Comparison of ENCODE assay signal across 10 mouse cellular contexts in genomic region chr11:103118866-103119265, GRCm38 (mm10). TPM values are rescaled to one million over a fixed set of nuclear protein-coding genes. Genes with fewer than 3 reads are reported as not detected.
DNase-seq lines count a peak whose midpoint lies in the region; ATAC-seq and TF ChIP-seq lines count a peak whose summit lies in the region.
"Had no signal": no experiment of that assay in that cellular context is flagged by ENCODE, and none has a peak within 500 bp of the region (broad histone marks: within the 10 kb centered on the region; RNA-seq: fewer than 3 reads in every experiment).

No protein-coding gene starts in this region.

- peak overlapping the region; percentile 92 for H3K4me2 ChIP-seq in lung, postnatal 0 days (replicated peaks; ENCODE audit: low read depth, low read length)
- peak overlapping the region; percentile 86 for H3K4me2 ChIP-seq in limb, embryonic 14.5 days (replicated peaks; ENCODE audit: low read depth, low read length, severe bottlenecking)
- H3K4me2 ChIP-seq in stomach, embryonic 16.5 days (ENCODE audit: low read depth, low read length) = peak overlapping the region; percentile 69

- no peak overlapping the region for H3K4me3 ChIP-seq in lung, postnatal 0 days (ENCODE audit: low read depth, low read length)
- peak overlapping the region; percentile 65 for H3K4me3 ChIP-seq in limb, embryonic 14.5 days (replicated peaks; ENCODE audit: low read length)
- peak overlapping the region; percentile 69; the same call in 1 of the 2 replicates for H3K4me3 ChIP-seq in stomach, embryonic 16.5 days (replicated peaks; ENCODE audit: low read length)

- peaks cover 10% of the 10 kb centered on the region; the same call in 1 of the 2 replicates for H3K4me1 ChIP-seq in lung, postnatal 0 days (ENCODE audit: insufficient read depth, low read depth, low read length)
- peaks cover 13% of the 10 kb centered on the region for H3K4me1 ChIP-seq in limb, embryonic 14.5 days (ENCODE audit: control insufficient read depth, insufficient read depth, low read length)
- H3K4me1 ChIP-seq in stomach, embryonic 16.5 days (ENCODE audit: control insufficient read depth, insufficient read depth, low read length) = peaks cover 14% of the 10 kb centered on the region

- TF ChIP-seq EP300 in lung, postnatal 0 days (IDR thresholded peaks at IDR 0.05) = no peak

- H3K9ac ChIP-seq in lung, postnatal 0 days (replicated peaks; ENCODE audit: low read depth) = no peak overlapping the region
- no peak overlapping the region for H3K9ac ChIP-seq in limb, embryonic 14.5 days (ENCODE audit: low read depth, low read length, severe bottlenecking)
- H3K9ac ChIP-seq in stomach, embryonic 16.5 days (ENCODE audit: low read length) = no peak overlapping the region

- TF ChIP-seq POLR2A in limb, embryonic 14.5 days (IDR thresholded peaks at IDR 0.05; ENCODE audit: borderline replicate concordance, extremely low read depth, insufficient read depth, insufficient read length) = no peak

- no peaks in the 10 kb centered on the region for H3K36me3 ChIP-seq in lung, postnatal 0 days (ENCODE audit: insufficient read depth, low read length)
- H3K36me3 ChIP-seq in limb, embryonic 14.5 days (ENCODE audit: control insufficient read depth, insufficient read depth, low read length) = no peaks in the 10 kb centered on the region
- H3K36me3 ChIP-seq in stomach, embryonic 16.5 days (ENCODE audit: control insufficient read depth, insufficient read depth, low read length) = no peaks in the 10 kb centered on the region

- H3K27me3 ChIP-seq in lung, postnatal 0 days (replicated peaks; ENCODE audit: insufficient read depth, low read length) = no peaks in the 10 kb centered on the region
- no peaks in the 10 kb centered on the region for H3K27me3 ChIP-seq in limb, embryonic 14.5 days (ENCODE audit: control insufficient read depth, insufficient read depth, low read length)
- H3K27me3 ChIP-seq in stomach, embryonic 16.5 days (ENCODE audit: control insufficient read depth, insufficient read depth, low read length) = no peaks in the 10 kb centered on the region

- H3K9me3 ChIP-seq in lung, postnatal 0 days (ENCODE audit: low read length) = no peaks in the 10 kb centered on the region
- no peaks in the 10 kb centered on the region for H3K9me3 ChIP-seq in limb, embryonic 14.5 days (ENCODE audit: control insufficient read depth, low read length)
- H3K9me3 ChIP-seq in stomach, embryonic 16.5 days (replicated peaks; ENCODE audit: control insufficient read depth, low read length) = no peaks in the 10 kb centered on the region

- TF ChIP-seq CTCF in lung, postnatal 0 days (IDR thresholded peaks at IDR 0.05) = no peak

- peak; percentile 74 for DNase-seq in heart, adult 11 months
- DNase-seq in heart, postnatal 36 days = no peak
- DNase-seq in lung, postnatal 0 days (ENCODE audit: low spot score) = no peak
- no peak for DNase-seq in lung, postnatal 25 days (ENCODE audit: low spot score)
- no peak for DNase-seq in limb, embryonic 14.5 days (ENCODE audit: low spot score)
- DNase-seq in left cerebral cortex, adult 18-20 months (ENCODE audit: low spot score in 2 of 2) = no peak
- no peak for DNase-seq in ovary, postnatal 14 days (ENCODE audit: low spot score)
- DNase-seq: cerebellum, postnatal 36 days; thymus, postnatal 4 days had no signal

- intact Hi-C loops in heart, postnatal 36 days (cut with DNase I) = no loop called here

- no peak for ATAC-seq in lung, postnatal 0 days
- no peak for ATAC-seq in limb, embryonic 14.5 days (ENCODE audit: low FRiP score, low read depth)
- no peak for ATAC-seq in stomach, embryonic 16.5 days (ENCODE audit: insufficient read depth, low FRiP score)

- WGBS in lung, postnatal 0 days = 83% methylated on average over 2 of the region's 2 CpGs
- 88% methylated on average over 2 of the region's 2 CpGs for WGBS in limb, embryonic 14.5 days
- WGBS in stomach, embryonic 16.5 days = 73% methylated on average over 2 of the region's 2 CpGs

- no peak overlapping the region for H3K27ac ChIP-seq in lung, postnatal 0 days (ENCODE audit: low read length)
- H3K27ac ChIP-seq in limb, embryonic 14.5 days (replicated peaks; ENCODE audit: low read depth, low read length) = no peak overlapping the region
- H3K27ac ChIP-seq in stomach, embryonic 16.5 days (ENCODE audit: low read length) = no peak overlapping the region

RNA-seq across cellular contexts. Expression of gene Hexim1, which starts 2.8 kb away (rescaled TPM):
- total RNA-seq in heart, postnatal 36 days (2021) = 10 to 100 TPM; 18.0 to 20.5 TPM
- 6.5 TPM in 2 replicates for polyA plus RNA-seq in lung, postnatal 0 days (2015; fragmentation: Nextera tagmentation; extraction: Ambion mirVana)
- 17.7 and 21.1 TPM in 2 replicates for polyA plus RNA-seq in limb, embryonic 14.5 days (2012; rRNA removed)
- polyA plus RNA-seq in limb, embryonic 14.5 days (2014; fragmentation: Nextera tagmentation; extraction: Ambion mirVana) = 7.5 and 8.4 TPM in 2 replicates
- 4.7 and 5.7 TPM in 2 replicates for polyA plus RNA-seq in stomach, embryonic 16.5 days (2015; fragmentation: Nextera tagmentation; extraction: Ambion mirVana)
- 10 to 100 TPM; 42.6 to 52.8 TPM for total RNA-seq in left cerebral cortex, adult 18-20 months (2021)

RNA-seq across cellular contexts. Expression of gene Hexim2, which starts 13.4 kb away (rescaled TPM):
- 1 to 10 TPM; 2.0 to 2.1 TPM for total RNA-seq in heart, postnatal 36 days (2021)
- 6.2 and 7.1 TPM in 2 replicates for polyA plus RNA-seq in lung, postnatal 0 days (2015; fragmentation: Nextera tagmentation; extraction: Ambion mirVana)
- polyA plus RNA-seq in limb, embryonic 14.5 days (2012; rRNA removed) = 9.4 and 10.8 TPM in 2 replicates
- 8.6 and 11.1 TPM in 2 replicates for polyA plus RNA-seq in limb, embryonic 14.5 days (2014; fragmentation: Nextera tagmentation; extraction: Ambion mirVana)
- 6.3 and 7.9 TPM in 2 replicates for polyA plus RNA-seq in stomach, embryonic 16.5 days (2015; fragmentation: Nextera tagmentation; extraction: Ambion mirVana)
- total RNA-seq in left cerebral cortex, adult 18-20 months (2021) = 10 to 100 TPM; 16.1 to 16.2 TPM

RNA-seq across cellular contexts. Expression of gene Acbd4, which starts 17.4 kb away (rescaled TPM):
- 10 to 100 TPM; 37.4 to 41.4 TPM for total RNA-seq in heart, postnatal 36 days (2021)
- polyA plus RNA-seq in lung, postnatal 0 days (2015; fragmentation: Nextera tagmentation; extraction: Ambion mirVana) = 28.8 and 34.5 TPM in 2 replicates
- polyA plus RNA-seq in limb, embryonic 14.5 days (2012; rRNA removed) = 11.2 and 14.2 TPM in 2 replicates
- 20.2 and 25.2 TPM in 2 replicates for polyA plus RNA-seq in limb, embryonic 14.5 days (2014; fragmentation: Nextera tagmentation; extraction: Ambion mirVana)
- 31.0 and 36.4 TPM in 2 replicates for polyA plus RNA-seq in stomach, embryonic 16.5 days (2015; fragmentation: Nextera tagmentation; extraction: Ambion mirVana)
- 10 to 100 TPM; 85.2 to 90.4 TPM for total RNA-seq in left cerebral cortex, adult 18-20 months (2021)

RNA-seq across cellular contexts. Expression of gene Plcd3, which starts 17.4 kb away (rescaled TPM):
- total RNA-seq in heart, postnatal 36 days (2021) = 10 to 100 TPM; 16.1 to 18.3 TPM
- 3.7 and 3.8 TPM in 2 replicates for polyA plus RNA-seq in lung, postnatal 0 days (2015; fragmentation: Nextera tagmentation; extraction: Ambion mirVana)
- 10.3 and 13.2 TPM in 2 replicates for polyA plus RNA-seq in limb, embryonic 14.5 days (2012; rRNA removed)
- 3.8 and 4.9 TPM in 2 replicates for polyA plus RNA-seq in limb, embryonic 14.5 days (2014; fragmentation: Nextera tagmentation; extraction: Ambion mirVana)
- polyA plus RNA-seq in stomach, embryonic 16.5 days (2015; fragmentation: Nextera tagmentation; extraction: Ambion mirVana) = 5.2 and 6.5 TPM in 2 replicates
- 10 to 100 TPM; 20.4 to 21.7 TPM for total RNA-seq in left cerebral cortex, adult 18-20 months (2021)

RNA-seq across cellular contexts. Expression of gene Fmnl1, which starts 52.0 kb away (rescaled TPM):
- 10 to 100 TPM; 12.4 to 20.9 TPM for total RNA-seq in heart, postnatal 36 days (2021)
- 4.1 and 4.9 TPM in 2 replicates for polyA plus RNA-seq in lung, postnatal 0 days (2015; fragmentation: Nextera tagmentation; extraction: Ambion mirVana)
- polyA plus RNA-seq in limb, embryonic 14.5 days (2012; rRNA removed) = 3.7 and 3.8 TPM in 2 replicates
- polyA plus RNA-seq in limb, embryonic 14.5 days (2014; fragmentation: Nextera tagmentation; extraction: Ambion mirVana) = 2.5 and 2.6 TPM in 2 replicates
- polyA plus RNA-seq in stomach, embryonic 16.5 days (2015; fragmentation: Nextera tagmentation; extraction: Ambion mirVana) = 3.5 and 4.4 TPM in 2 replicates
- total RNA-seq in left cerebral cortex, adult 18-20 months (2021) = 100 to 1,000 TPM; 169 to 206 TPM
